Mouse (Mus musculus) small intestine, adult 2 months (tissue): ENCODE measurements around the gene Fkbpl.

Experiments
- CTCF ChIP-seq: fragments of 200-500 bp; IDR thresholded peaks from 2 replicates; pipeline ENCODE4 v1.5.1; 2012; ENCODE audit warnings: low read depth, mild to moderate bottlenecking, control low read depth, inconsistent platforms, low read length, moderate library complexity, mixed read lengths; ENCODE audit not compliant: insufficient replicate concordance, insufficient read length; ENCODE audit errors: extremely low read depth
- POLR2A ChIP-seq: fragments of 200-500 bp; IDR thresholded peaks from 2 replicates; pipeline ENCODE4 v1.6.1; 2012; ENCODE audit warnings: low read depth, mild to moderate bottlenecking, control low read depth, inconsistent platforms, low read length, moderate library complexity

GRCm38 (mm10) chr17:34631647-34632046 lies 12.9 kb upstream of the Fkbpl start:
- TF ChIP-seq POLR2A: no peak
- no peak for TF ChIP-seq CTCF
